Mouse (Mus musculus): ENCODE measurements around the gene Olfr804. TPM values are rescaled to one million over a fixed set of nuclear protein-coding genes. Genes with fewer than 3 reads are reported as not detected.

Gene Olfr804
- polyA plus RNA-seq, 1 experiment from 2014 or later = not detected

Small RNA genes within 50 kb of the gene (microRNA-seq; reads per million reads assigned to microRNA genes)
- not detected for gene Gm24485

Other genes with a start within 250 kb of the Olfr804 start
- not detected in 2 replicates for gene Olfr787, start 241.3 kb upstream of the Olfr804 start, polyA plus RNA-seq (2015; fragmentation: Nextera tagmentation; extraction: Ambion mirVana)
- gene Olfr788, start 232.2 kb upstream of the Olfr804 start, polyA plus RNA-seq (2015; fragmentation: Nextera tagmentation; extraction: Ambion mirVana) = not detected in 2 replicates
- not detected in 2 replicates for gene Olfr789, start 218.5 kb upstream of the Olfr804 start, polyA plus RNA-seq (2015; fragmentation: Nextera tagmentation; extraction: Ambion mirVana)
- not detected in 2 replicates for gene Olfr790, start 204.7 kb upstream of the Olfr804 start, polyA plus RNA-seq (2015; fragmentation: Nextera tagmentation; extraction: Ambion mirVana)
- gene Olfr791, start 181.4 kb upstream of the Olfr804 start, polyA plus RNA-seq (2015; fragmentation: Nextera tagmentation; extraction: Ambion mirVana) = not detected in 2 replicates
- gene Olfr792, start 164.0 kb upstream of the Olfr804 start, polyA plus RNA-seq (2015; fragmentation: Nextera tagmentation; extraction: Ambion mirVana) = not detected in 2 replicates
- not detected in 2 replicates for gene Olfr794, start 135.6 kb upstream of the Olfr804 start, polyA plus RNA-seq (2015; fragmentation: Nextera tagmentation; extraction: Ambion mirVana)
- gene Olfr796, start 90.6 kb upstream of the Olfr804 start, polyA plus RNA-seq (2015; fragmentation: Nextera tagmentation; extraction: Ambion mirVana) = not detected in 2 replicates
- not detected in 2 replicates for gene Olfr798, start 75.3 kb upstream of the Olfr804 start, polyA plus RNA-seq (2015; fragmentation: Nextera tagmentation; extraction: Ambion mirVana)
- gene Olfr799, start 65.7 kb upstream of the Olfr804 start, polyA plus RNA-seq (2015; fragmentation: Nextera tagmentation; extraction: Ambion mirVana) = not detected in 2 replicates
- gene Olfr800, start 45.5 kb upstream of the Olfr804 start, polyA plus RNA-seq (2015; fragmentation: Nextera tagmentation; extraction: Ambion mirVana) = not detected in 2 replicates
- not detected in 2 replicates for gene Olfr801, start 29.3 kb upstream of the Olfr804 start, polyA plus RNA-seq (2015; fragmentation: Nextera tagmentation; extraction: Ambion mirVana)
- gene Olfr802, start 15.0 kb upstream of the Olfr804 start, polyA plus RNA-seq (2015; fragmentation: Nextera tagmentation; extraction: Ambion mirVana) = 0.05 TPM in 1 of 2 replicates, not detected in the other
- not detected in 2 replicates for gene Olfr803, start 8.9 kb upstream of the Olfr804 start, polyA plus RNA-seq (2015; fragmentation: Nextera tagmentation; extraction: Ambion mirVana)
- not detected in 2 replicates for gene Olfr805, start 26.2 kb downstream of the Olfr804 start, polyA plus RNA-seq (2015; fragmentation: Nextera tagmentation; extraction: Ambion mirVana)
- not detected in 2 replicates for gene Olfr806, start 38.7 kb downstream of the Olfr804 start, polyA plus RNA-seq (2015; fragmentation: Nextera tagmentation; extraction: Ambion mirVana)
- not detected in 2 replicates for gene Olfr807, start 54.6 kb downstream of the Olfr804 start, polyA plus RNA-seq (2015; fragmentation: Nextera tagmentation; extraction: Ambion mirVana)
- gene Olfr808, start 62.3 kb downstream of the Olfr804 start, polyA plus RNA-seq (2015; fragmentation: Nextera tagmentation; extraction: Ambion mirVana) = not detected in 2 replicates
- not detected in 2 replicates for gene Olfr809, start 71.4 kb downstream of the Olfr804 start, polyA plus RNA-seq (2015; fragmentation: Nextera tagmentation; extraction: Ambion mirVana)
- not detected in 2 replicates for gene Olfr810, start 91.7 kb downstream of the Olfr804 start, polyA plus RNA-seq (2015; fragmentation: Nextera tagmentation; extraction: Ambion mirVana)
- gene Olfr811, start 101.2 kb downstream of the Olfr804 start, polyA plus RNA-seq (2015; fragmentation: Nextera tagmentation; extraction: Ambion mirVana) = not detected in 2 replicates
- gene Olfr812, start 142.9 kb downstream of the Olfr804 start, polyA plus RNA-seq (2015; fragmentation: Nextera tagmentation; extraction: Ambion mirVana) = not detected in 2 replicates
- not detected in 2 replicates for gene Olfr813, start 152.2 kb downstream of the Olfr804 start, polyA plus RNA-seq (2015; fragmentation: Nextera tagmentation; extraction: Ambion mirVana)
- gene Olfr814, start 176.6 kb downstream of the Olfr804 start, polyA plus RNA-seq (2015; fragmentation: Nextera tagmentation; extraction: Ambion mirVana) = not detected in 2 replicates
- not detected in 2 replicates for gene Olfr815, start 202.7 kb downstream of the Olfr804 start, polyA plus RNA-seq (2015; fragmentation: Nextera tagmentation; extraction: Ambion mirVana)
- gene Olfr816, start 212.4 kb downstream of the Olfr804 start, polyA plus RNA-seq (2015; fragmentation: Nextera tagmentation; extraction: Ambion mirVana) = not detected in 2 replicates
- gene Olfr818, start 245.9 kb downstream of the Olfr804 start, polyA plus RNA-seq (2015; fragmentation: Nextera tagmentation; extraction: Ambion mirVana) = not detected in 2 replicates

All from midbrain, embryonic 16.5 days (tissue).